Mouse (Mus musculus): ENCODE data around the gene Tbc1d12. TPM values are rescaled to one million over a fixed set of nuclear protein-coding genes. Genes with fewer than 3 reads are reported as not detected.

Tbc1d12 gene
- total RNA-seq, 2 experiments from 2014 or later = 7.1 to 7.2 TPM

DNA sequence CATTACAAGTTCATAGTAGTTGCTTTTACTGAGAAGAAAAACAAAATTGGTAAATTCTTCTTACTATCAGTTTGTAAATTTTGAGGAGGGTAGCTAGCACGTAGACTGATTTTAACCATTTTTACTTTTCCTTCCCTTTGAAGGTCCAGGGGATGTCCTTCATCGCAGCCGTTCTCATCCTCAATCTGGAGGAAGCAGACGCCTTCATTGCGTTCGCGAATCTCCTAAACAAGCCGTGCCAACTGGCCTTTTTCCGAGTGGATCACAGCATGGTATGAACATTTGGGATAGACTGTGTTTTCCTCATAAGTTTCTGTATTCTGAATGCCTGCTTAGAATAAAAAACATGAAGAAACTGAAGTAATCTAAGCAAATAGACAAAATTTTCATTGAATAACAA is 77.4 kb downstream of the Tbc1d12 start:
- no peak for DNase-seq

DNA sequence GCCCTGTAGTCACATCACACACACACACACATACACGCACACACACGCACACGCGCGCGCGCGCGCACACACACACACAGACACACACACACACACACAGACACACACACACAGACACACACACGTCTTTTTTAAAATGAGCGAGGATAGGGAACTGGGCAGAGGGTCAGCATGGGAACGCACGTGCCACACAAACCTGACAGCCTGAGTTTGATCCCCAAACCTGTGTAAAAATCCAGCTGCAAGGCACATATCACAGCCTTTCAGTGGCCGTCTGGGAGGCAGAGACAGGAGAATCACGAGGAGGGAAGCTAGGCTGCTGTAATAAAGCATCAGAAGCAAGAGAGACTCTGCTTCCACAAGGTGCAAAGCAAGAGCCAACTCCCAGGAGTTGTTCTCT is 78.5 kb downstream of the Tbc1d12 start:
- DNase-seq = no peak

GRCm38 (mm10) chr19:38915677-38916076 is 79.3 kb downstream of the Tbc1d12 start:
- peak; percentile 25 to 69 for DNase-seq

DNA sequence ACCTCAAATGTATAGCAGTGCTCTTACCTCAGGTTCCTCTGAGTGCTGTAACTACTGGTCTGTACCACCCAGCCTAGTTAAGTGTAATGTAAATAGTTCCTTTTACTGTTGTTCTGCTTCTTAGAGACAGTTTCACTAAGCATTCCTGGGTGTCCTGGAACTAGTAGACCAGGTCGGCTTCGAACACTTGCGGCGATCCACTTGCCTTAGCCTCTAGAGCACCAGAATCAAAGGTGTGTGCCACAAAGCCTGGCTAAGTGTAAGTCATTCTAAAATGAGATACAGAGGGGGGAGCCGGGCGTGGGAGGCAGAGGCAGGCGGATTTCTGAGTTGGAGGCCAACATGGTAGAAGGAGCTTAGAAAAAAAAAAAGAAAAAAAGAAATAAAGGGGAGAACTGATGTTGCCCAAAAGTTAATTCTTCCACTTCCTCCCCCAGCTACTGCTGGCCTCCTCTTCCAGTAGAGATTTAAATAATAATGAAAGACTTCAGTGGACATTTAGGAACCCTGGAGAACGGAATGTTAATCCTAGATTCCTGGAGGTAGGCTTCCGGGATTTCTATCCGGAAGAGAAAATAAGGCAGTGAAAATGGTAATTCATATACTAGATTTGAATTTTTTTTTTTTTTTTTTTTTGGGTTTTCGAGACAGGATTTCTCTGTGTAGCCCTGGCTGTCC is 92.2 kb downstream of the Tbc1d12 start:
- no peak for DNase-seq

DNA sequence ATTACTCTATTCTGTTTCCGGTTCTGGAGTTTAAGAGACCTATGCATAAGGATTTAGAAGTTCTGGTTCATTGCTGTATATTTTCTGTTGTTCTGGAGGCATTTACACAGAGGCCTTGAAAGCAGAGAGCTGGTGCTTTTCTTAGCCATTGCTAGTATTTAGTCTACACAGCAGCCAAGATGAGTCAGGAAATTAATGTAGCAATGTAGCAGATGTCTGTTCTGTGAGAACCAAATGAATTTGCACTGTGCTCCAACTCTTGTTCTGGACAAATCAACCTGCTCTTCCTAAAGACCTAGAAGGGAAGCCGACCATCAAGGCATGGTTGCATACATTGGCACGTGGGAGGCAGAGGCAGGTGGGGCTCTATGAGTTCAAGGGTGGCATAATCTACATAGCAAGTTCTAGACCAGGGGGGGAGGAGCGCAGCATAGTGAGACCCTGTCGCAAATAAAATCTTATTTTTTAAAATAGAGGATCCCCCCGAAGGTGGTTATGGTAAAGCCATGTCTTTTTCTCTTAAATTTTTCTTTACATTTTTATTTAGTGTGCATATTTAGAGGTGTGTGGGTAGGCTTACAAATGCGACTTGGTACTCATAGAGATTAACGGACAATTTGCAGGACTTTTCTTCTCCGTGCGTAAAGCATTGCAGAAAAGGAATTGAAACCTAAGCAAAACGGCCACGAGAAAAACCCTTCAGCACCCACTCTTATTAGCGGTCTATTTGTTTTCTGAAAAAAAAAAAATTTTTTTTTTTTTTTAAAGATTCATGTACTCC is 93.3 kb downstream of the Tbc1d12 start:
- DNase-seq = no peak

GRCm38 (mm10) chr19:38930252-38930787 is 93.9 kb downstream of the Tbc1d12 start:
- peak in 1 of 2 experiments; percentile 9 for DNase-seq

DNA sequence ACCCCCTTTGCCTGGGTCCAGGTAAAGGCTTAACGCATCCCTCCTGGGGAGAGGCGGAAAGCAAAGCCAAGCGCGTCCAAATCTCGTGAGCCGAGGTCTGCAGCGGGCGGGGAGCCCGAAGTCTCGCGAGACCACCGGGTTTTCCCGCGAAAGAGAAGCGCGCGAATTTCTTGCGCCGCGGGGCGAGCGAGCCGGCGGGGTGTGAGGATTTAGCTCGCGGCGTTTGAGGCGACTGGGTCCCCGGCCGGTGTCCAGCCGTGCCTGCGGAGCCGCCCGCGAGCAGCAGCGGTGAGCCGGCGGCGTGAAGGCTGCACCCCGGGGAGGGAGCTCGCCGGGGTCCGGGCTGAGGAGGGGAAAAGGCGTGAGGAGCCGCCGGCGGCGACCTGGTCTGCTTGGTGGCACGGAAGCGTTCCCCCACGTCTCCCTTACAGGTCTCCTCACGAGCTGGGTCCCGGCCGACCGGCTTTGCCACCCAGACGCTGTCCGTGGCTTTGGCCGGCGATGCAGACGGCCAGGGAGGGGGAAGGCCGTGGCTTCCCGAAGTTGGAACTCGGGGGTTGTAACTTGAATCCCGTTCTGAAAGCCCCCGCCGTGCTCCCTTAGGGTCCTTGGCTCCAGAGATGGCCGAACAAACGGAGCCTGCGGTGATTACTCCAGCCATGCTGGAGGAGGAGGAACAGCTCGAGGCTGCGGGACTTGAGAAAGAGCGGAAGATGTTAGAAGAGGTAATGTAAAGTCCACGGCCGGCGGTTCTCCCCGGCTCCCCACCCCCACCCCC is 94.6 kb downstream of the Tbc1d12 start, which contains the start of gene Hells:
Hells (plus strand) TSS at position 128 of the 778 bp plus-strand sequence.
- DNase-seq = peak; percentile 83 to 89

DNA sequence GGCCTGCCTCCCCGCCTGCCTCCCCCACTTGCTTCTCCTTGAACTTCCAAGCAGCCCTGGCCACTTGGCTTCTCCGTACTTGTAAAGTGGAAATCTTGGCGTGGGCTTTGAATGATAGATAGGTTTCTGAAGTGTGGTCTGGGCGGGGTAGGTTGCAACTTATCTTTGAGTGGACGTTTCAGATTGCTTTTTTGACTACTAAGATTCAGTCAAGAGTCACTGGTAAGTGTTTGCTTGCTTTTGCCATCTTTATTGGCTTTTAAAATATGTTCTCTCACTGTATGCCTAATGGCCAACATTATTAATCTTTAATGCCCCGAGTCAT is 95.1 kb downstream of the Tbc1d12 start:
- no peak for DNase-seq

DNA sequence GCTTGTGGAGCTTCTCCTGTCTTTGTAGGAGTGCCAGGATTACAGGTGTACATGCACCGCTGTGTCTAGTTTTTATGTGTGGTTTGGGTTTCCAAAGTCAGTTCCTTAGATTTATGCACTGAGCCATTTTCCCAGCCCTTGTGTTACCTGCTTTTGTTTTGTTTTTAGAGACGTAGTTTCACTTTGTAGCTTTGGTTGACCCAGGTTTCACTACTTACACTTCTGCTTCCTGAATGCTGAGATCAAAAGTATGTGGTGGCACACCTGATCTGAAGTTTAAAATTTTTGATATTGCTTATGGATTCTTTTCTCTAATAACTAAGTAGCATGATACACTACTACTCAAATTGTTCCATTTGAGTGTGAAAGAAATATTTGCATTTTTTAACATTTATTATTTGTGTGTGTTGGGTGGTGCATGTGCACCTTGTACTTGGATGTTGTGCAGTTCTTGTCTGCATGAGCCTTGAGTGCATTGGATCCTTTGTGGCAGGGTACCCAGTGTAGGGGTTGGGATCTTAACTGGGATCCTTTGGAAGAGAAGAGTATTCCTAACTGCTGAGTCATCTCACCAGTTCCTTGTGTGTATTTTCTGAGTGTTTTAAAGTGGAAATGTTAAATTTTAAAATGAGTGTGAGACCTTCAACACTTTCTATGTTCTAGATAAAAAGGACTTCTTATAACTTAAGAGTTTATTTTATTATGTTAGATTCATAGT is 108.4 kb downstream of the Tbc1d12 start:
- DNase-seq = no peak

Other genes with a start within 250 kb of the Tbc1d12 start
- gene Noc3l, start 17.3 kb upstream of the Tbc1d12 start, total RNA-seq (2021) = 1 to 10 TPM; 6.3 to 6.9 TPM
- gene Hells, start 94.3 kb downstream of the Tbc1d12 start, total RNA-seq (2021) = 1 to 10 TPM in 1 of 2 experiments, under 1 TPM in 1; 0.97 to 1.5 TPM
- gene Cyp2c55, start 170.4 kb downstream of the Tbc1d12 start, total RNA-seq (2021) = under 1 TPM in 1 of 2 experiments, not detected in 1; 0.12 TPM
- gene Cyp2c65, start 224.4 kb downstream of the Tbc1d12 start, total RNA-seq (2021) = not detected